Mouse (Mus musculus) cortical plate, adult 2 months (tissue): Measurements from ENCODE around the gene Arhgap25.

ENCODE experiments used
- CTCF ChIP-seq: fragments of 200-500 bp; IDR thresholded peaks from 2 replicates; pipeline ENCODE4 v1.5.1; 2011; ENCODE audit warnings: mild to moderate bottlenecking, control low read depth, low read length; ENCODE audit not compliant: insufficient read depth; ENCODE audit errors: extremely low read depth
- POLR2A ChIP-seq: fragments of 200-500 bp; IDR thresholded peaks from 2 replicates; pipeline ENCODE4 v1.6.1; 2011; ENCODE audit warnings: mild to moderate bottlenecking, low read length, control low read depth; ENCODE audit not compliant: insufficient read depth; ENCODE audit errors: extremely low read depth

DNA sequence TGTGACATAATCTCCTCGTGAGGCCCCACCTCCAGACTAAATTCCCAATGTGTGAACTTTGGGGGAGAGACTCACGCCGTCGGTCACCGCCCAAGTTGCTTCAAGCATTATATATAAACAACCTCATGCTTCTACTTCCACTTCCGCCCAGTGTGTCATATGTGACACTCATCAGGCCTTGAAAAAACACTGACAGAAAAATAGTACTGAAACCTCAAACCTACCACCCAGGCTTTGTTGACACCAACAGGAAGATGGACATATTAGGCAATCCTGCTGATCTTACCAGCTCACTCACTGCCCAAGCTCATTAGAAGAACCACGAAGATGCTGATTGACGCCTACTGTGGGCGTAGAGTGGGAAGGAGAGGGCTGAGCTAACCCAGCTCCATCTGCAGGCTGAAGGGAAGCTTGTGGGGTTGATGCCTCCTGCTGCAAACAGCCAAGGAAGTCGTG lies 30.2 kb downstream of the Arhgap25 start:
- TF ChIP-seq CTCF = no peak
- TF ChIP-seq POLR2A = no peak
